Mouse (Mus musculus) limb, embryonic 11.5 days (tissue): Measurements from ENCODE around the gene Zfp523. TPM values are rescaled to one million over a fixed set of nuclear protein-coding genes. Genes with fewer than 3 reads are reported as not detected.
"Not testable (repeated sequence)": the region's sequence is repeated elsewhere in the genome, so short reads cannot be mapped to it uniquely, and the experiment has no call there.

ENCODE experiments used
- ATAC-seq: fragments of 200-750 bp; cut with Nextera tagmentation; 2 replicates; pipeline ENCODE4 v1.8.0; 2017; ENCODE audit warnings: low read depth; ENCODE audit not compliant: insufficient number of reproducible peaks, low FRiP score, low TSS enrichment
- DNase-seq: peaks from one replicate; pipeline ENCODE4 v3.0.0-alpha.2; 2015; ENCODE audit warnings: low spot score
- H3K27ac ChIP-seq: fragments of 300-500 bp; sonication (generic); replicated peaks from 2 replicates; pipeline ENCODE4 v1.5.1; 2014; ENCODE audit warnings: low read depth, mild to moderate bottlenecking, low read length
- H3K27me3 ChIP-seq: fragments of 300-500 bp; sonication (generic); 2 replicates; pipeline ENCODE4 v1.6.1; 2014; ENCODE audit warnings: mild to moderate bottlenecking, low read length, mixed read lengths; ENCODE audit not compliant: control insufficient read depth, insufficient read depth
- H3K36me3 ChIP-seq: fragments of 300-500 bp; sonication (generic); 2 replicates; pipeline ENCODE4 v1.6.1; 2014; ENCODE audit warnings: mild to moderate bottlenecking, low read length, moderate library complexity, mixed read lengths; ENCODE audit not compliant: control insufficient read depth, insufficient read depth
- H3K4me1 ChIP-seq: fragments of 300-500 bp; sonication (generic); 2 replicates; pipeline ENCODE4 v1.6.1; 2014; ENCODE audit warnings: low read length, mixed read lengths; ENCODE audit not compliant: control insufficient read depth, insufficient read depth
- H3K4me2 ChIP-seq: fragments of 300-500 bp; sonication (generic); 2 replicates; pipeline ENCODE4 v1.6.1; 2014; ENCODE audit warnings: low read depth, mild to moderate bottlenecking, moderate library complexity; ENCODE audit not compliant: severe bottlenecking
- H3K4me3 ChIP-seq: fragments of 300-500 bp; sonication (generic); 2 replicates; pipeline ENCODE4 v1.5.1; 2014; ENCODE audit warnings: low read depth, low read length
- H3K9ac ChIP-seq: fragments of 300-500 bp; sonication (generic); 2 replicates; pipeline ENCODE4 v1.6.1; 2014; ENCODE audit warnings: mild to moderate bottlenecking, low read length
- H3K9me3 ChIP-seq: fragments of 300-500 bp; sonication (generic); 2 replicates; pipeline ENCODE4 v1.6.1; 2016; ENCODE audit warnings: low read length; ENCODE audit not compliant: control insufficient read depth
- WGBS: fragments of 180-500 bp; shearing (Covaris S2); extraction: QIAGEN DNeasy Blood & Tissue Kit; methylation state at CpG from one replicate; pipeline ENCODE4 v1.1.7; 2014; 5-methylcytosine and 5-hydroxymethylcytosine counted together
- polyA plus RNA-seq: library from polyadenylated mRNA; unstranded; fragments of >200 nt; fragmentation: Nextera tagmentation; extraction: Ambion mirVana; gene quantifications from 2 replicates; pipeline ENCODE4 v1.2.1, GENCODE M21; 2014

The Zfp523 gene
- polyA plus RNA-seq, 1 experiment from 2014 or later: 34.0 TPM

DNA sequence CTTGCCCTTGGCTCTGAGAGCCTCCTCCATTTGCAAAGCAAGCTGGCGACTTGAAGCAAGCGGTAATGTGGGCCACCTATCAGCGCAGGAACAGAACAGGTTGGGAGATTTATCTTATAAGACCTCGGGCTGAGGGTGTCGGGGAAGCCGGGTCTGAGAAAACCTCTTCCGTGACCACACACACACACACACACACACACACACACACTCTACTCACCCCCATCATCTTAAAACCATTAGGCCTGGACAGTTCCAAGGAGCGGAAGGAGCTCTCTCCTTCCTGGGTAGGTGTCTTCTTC is 31.3 kb downstream of the Zfp523 start:
- H3K9me3 ChIP-seq: no peaks in the 10 kb centered on the region
- H3K36me3 ChIP-seq: no peaks in the 10 kb centered on the region
- H3K4me3 ChIP-seq: peak overlapping the region; percentile 25; the same call in 1 of the 2 replicates
- no peak for ATAC-seq
- H3K27ac ChIP-seq: no peak overlapping the region
- peak overlapping the region; percentile 56 for H3K9ac ChIP-seq
- WGBS: 78% methylated on average over 8 of the region's 8 CpGs
- peaks cover 16% of the 10 kb centered on the region for H3K4me1 ChIP-seq
- DNase-seq: no peak
- H3K4me2 ChIP-seq: peak overlapping the region; percentile 51
- H3K27me3 ChIP-seq: no peaks in the 10 kb centered on the region

DNA sequence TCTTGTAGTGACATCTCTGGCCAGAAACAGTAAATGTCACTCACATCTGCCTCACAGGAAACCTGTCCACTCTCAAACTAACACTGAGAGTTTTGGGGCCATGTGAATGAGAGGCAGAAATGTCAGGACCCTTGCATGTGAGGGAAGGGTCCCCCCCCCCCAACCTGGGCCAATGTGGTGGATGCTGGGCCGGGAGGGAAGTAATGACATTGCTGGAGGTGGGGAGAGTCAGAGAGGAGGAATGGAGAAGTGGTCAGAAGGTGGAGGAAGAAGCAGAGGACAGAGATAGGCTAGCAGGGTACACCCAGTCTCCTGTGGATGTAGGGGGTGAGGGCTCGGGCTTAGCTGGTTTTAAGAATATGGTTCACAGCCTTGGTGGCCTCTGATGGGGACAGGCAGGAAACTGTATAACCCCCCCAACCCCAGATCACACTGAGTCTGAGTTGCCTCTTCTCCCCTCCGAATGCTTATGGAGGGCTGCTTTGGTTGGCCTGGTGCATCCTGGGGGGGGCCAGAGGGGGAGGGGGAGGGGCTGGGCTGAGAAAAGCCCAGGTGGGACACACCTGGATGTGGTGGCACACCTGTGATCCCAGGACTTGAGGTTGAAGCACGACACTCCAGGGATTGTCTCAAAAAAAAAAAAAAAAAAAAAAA is 32.7 kb downstream of the Zfp523 start:
- no peak for ATAC-seq
- Histone ChIP-seq H3K27me3 (no peaks in the 10 kb centered on the region), H3K9ac (no peak overlapping the region), H3K36me3 (no peaks in the 10 kb centered on the region), H3K9me3 (no peaks in the 10 kb centered on the region), H3K4me3 (no peak overlapping the region), H3K4me2 (no peak overlapping the region), H3K27ac (no peak overlapping the region), H3K4me1 (peaks cover 16% of the 10 kb centered on the region)
- WGBS: 71% methylated on average over 4 of the region's 4 CpGs
- DNase-seq: no peak

- ATAC-seq: no peak
- 71% methylated on average over 6 of the region's 6 CpGs for WGBS
- H3K9me3 ChIP-seq: no peaks in the 10 kb centered on the region
- H3K4me1 ChIP-seq: peaks cover 16% of the 10 kb centered on the region
- no peak for DNase-seq
- H3K4me3 ChIP-seq: no peak overlapping the region
- no peak overlapping the region for H3K9ac ChIP-seq
- H3K4me2 ChIP-seq: no peak overlapping the region
- H3K36me3 ChIP-seq: no peaks in the 10 kb centered on the region
- no peaks in the 10 kb centered on the region for H3K27me3 ChIP-seq
- no peak overlapping the region for H3K27ac ChIP-seq
Observed at GRCm38 (mm10) chr17:28211921-28212341, 35.0 kb downstream of the Zfp523 start.

DNA sequence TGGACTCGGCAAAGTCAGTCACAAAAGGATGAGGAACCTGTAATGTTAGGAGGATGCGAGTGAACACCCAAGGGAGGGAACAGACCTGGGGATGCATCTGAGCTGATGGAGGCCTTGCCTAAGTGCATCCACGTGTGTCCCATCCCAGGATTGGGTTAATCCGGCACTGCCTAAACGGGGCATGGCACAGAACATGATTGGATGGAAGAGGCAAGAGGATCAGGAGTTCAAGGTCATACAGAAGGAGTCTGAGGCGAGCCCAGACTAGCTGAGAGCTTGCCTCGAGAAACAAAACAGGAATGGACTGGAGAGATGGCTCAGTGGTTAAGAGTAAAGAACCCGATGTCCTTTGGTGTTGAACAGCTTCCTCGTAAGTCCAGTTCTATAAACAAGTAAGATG is 35.5 kb downstream of the Zfp523 start:
- Histone ChIP-seq H3K27ac (no peak overlapping the region), H3K27me3 (no peaks in the 10 kb centered on the region), H3K9ac (no peak overlapping the region; the same call in 1 of the 2 replicates), H3K4me2 (no peak overlapping the region), H3K36me3 (no peaks in the 10 kb centered on the region), H3K4me3 (no peak overlapping the region), H3K4me1 (peaks cover 12% of the 10 kb centered on the region), H3K9me3 (no peaks in the 10 kb centered on the region)
- no peak for ATAC-seq
- 70% methylated on average over 9 of the region's 9 CpGs for WGBS
- no peak for DNase-seq

DNA sequence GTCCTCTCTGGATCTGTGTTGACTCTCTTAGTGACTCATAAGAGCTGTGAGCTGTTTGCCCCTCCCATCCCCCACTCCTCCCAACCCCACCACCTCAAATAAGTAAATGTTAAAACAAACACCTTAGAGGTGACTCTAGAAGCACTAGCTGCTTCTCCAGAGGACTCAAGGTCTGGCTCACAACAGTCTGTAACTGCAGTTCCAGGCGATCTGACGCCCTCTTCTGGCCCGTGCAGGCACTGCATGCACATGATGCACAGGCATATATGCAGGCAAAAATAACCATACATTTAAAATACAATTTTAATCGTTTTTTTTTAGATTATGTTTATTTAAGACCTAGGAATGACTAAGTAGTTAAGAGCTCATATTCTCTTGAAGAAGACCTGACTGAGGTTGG is 36.3 kb downstream of the Zfp523 start:
- Histone ChIP-seq H3K9me3 (no peaks in the 10 kb centered on the region), H3K9ac (no peak overlapping the region), H3K4me2 (no peak overlapping the region), H3K4me3 (no peak overlapping the region), H3K36me3 (no peaks in the 10 kb centered on the region), H3K4me1 (peaks cover 11% of the 10 kb centered on the region), H3K27me3 (no peaks in the 10 kb centered on the region), H3K27ac (no peak overlapping the region)
- DNase-seq (no peak), ATAC-seq (no peak)
- 31% methylated on average over 4 of the region's 4 CpGs for WGBS

DNA sequence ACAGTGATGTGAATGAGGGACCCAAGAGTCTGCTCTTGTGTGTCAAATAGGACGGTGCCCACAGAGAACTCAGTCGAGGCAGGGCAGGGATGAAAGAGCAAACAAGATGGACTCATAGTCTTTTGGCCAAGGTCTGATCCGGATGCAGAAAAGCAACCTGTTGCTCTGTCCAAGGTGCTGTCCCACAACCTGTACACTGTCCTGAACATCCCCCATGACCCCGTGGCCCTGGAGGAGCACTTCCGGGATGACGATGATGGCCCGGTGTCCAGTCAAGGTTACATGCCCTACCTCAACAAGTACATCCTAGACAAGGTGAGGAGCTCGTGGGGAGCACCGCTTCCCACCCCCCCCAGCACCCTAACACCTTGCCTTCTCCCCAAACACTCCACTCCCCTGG is 39.9 kb downstream of the Zfp523 start:
- Histone ChIP-seq H3K4me1 (peaks cover 6% of the 10 kb centered on the region), H3K27ac (no peak overlapping the region), H3K36me3 (no peaks in the 10 kb centered on the region), H3K4me2 (no peak overlapping the region), H3K9me3 (no peaks in the 10 kb centered on the region), H3K27me3 (no peaks in the 10 kb centered on the region), H3K9ac (no peak overlapping the region), H3K4me3 (no peak overlapping the region)
- DNase-seq: no peak
- no peak for ATAC-seq
- WGBS: 85% methylated on average over 9 of the region's 9 CpGs

- Histone ChIP-seq H3K27ac (peak overlapping the region; percentile 84), H3K4me3 (no peak overlapping the region), H3K4me2 (peak overlapping the region; percentile 21), H3K36me3 (no peaks in the 10 kb centered on the region), H3K9ac (peak overlapping the region; percentile 38; the same call in 1 of the 2 replicates), H3K9me3 (no peaks in the 10 kb centered on the region), H3K4me1 (peaks cover 9% of the 10 kb centered on the region), H3K27me3 (no peaks in the 10 kb centered on the region)
- DNase-seq (peak; percentile 62), ATAC-seq (0 out of 2 replicates have a peak, but pooled peaks have one; percentile 19)
- WGBS: 16% methylated on average over 23 of the region's 23 CpGs
Observed at GRCm38 (mm10) chr17:28217721-28218649, 41.1 kb downstream of the Zfp523 start.

DNA sequence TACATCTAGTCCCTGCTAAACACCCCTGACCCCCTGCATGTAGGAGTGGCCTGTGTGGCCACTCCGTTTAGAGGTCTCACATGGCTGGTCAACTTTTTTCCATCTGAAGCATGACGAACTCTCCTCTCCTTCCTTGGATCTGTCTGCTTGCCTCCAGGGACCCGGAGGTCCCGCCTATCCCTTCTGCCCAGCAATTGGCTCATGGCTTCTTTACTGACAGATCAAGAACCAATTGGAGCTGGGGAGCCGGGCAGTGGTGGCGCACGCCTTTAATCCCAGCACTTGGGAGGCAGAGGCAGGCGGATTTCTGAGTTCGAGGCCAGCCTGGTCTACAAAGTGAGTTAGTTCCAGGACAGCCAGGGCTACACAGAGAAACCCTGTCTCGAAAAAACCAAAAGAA is 45.5 kb downstream of the Zfp523 start:
- H3K4me1 ChIP-seq: peaks cover 21% of the 10 kb centered on the region
- H3K9me3 ChIP-seq, H3K27me3 ChIP-seq, H3K9ac ChIP-seq, DNase-seq, H3K27ac ChIP-seq, ATAC-seq, H3K36me3 ChIP-seq, H3K4me3 ChIP-seq, H3K4me2 ChIP-seq: not testable (repeated sequence)
- 92% methylated on average over 10 of the region's 10 CpGs for WGBS
